Comparison of ENCODE assay signal across 11 mouse cellular contexts in the genomic region with DNA sequence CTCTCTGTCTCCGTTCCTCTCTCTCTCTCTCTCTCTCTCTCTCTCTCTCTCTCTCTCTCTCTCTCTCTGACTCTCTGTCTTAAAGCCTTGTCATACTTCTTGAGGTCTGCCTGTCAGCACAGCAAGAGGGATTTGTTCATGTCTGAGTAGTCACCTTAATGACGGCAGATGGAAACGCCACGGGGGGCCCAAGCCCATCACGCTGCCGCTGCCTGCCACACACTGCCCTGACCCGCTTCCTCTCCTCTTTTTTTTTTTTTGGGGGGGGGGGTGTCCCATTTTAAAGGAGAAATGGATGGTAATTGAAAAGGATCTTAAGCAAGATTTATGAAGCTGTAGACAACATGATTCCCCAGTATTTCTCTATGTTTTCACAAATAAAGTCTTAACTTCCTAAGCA.
DNase-seq lines count a peak whose midpoint lies in the region; ATAC-seq lines count a peak whose summit lies in the region.
"Had no signal": no experiment of that assay in that cellular context is flagged by ENCODE, and none has a peak within 500 bp of the region (broad histone marks: within the 10 kb centered on the region; RNA-seq: fewer than 3 reads in every experiment).

No protein-coding gene starts in this region.

- peak overlapping the region; percentile 53 for H3K4me3 ChIP-seq in hindbrain, embryonic 10.5 days
- H3K4me3 ChIP-seq in midbrain, embryonic 16.5 days (ENCODE audit: low read depth, low read length): no peak overlapping the region; the same call in 1 of the 2 replicates
- H3K4me3 ChIP-seq in heart, embryonic 12.5 days: no peak overlapping the region

- H3K27me3 ChIP-seq in hindbrain, embryonic 10.5 days (ENCODE audit: insufficient read depth, poor library complexity, severe bottlenecking): peaks cover 30% of the 10 kb centered on the region
- H3K27me3 ChIP-seq in midbrain, embryonic 16.5 days (ENCODE audit: control insufficient read depth, insufficient read depth, low read depth, low read length): no peaks in the 10 kb centered on the region; the same call in 1 of the 2 replicates
- peaks cover 17% of the 10 kb centered on the region; the same call in 1 of the 2 replicates for H3K27me3 ChIP-seq in heart, embryonic 12.5 days (replicated peaks)
- H3K27me3 ChIP-seq: limb, embryonic 15.5 days had no signal

- H3K9ac ChIP-seq in midbrain, embryonic 16.5 days (ENCODE audit: low read depth, low read length): no peak overlapping the region
- no peak overlapping the region for H3K9ac ChIP-seq in heart, embryonic 12.5 days
- H3K9ac ChIP-seq: kidney, embryonic 15.5 days; limb, embryonic 15.5 days had no signal

- H3K36me3 ChIP-seq in hindbrain, embryonic 10.5 days: no peaks in the 10 kb centered on the region
- no peaks in the 10 kb centered on the region for H3K36me3 ChIP-seq in midbrain, embryonic 16.5 days (ENCODE audit: control insufficient read depth, insufficient read depth, low read length)
- H3K36me3 ChIP-seq in heart, embryonic 12.5 days: no peaks in the 10 kb centered on the region
- H3K36me3 ChIP-seq: kidney, embryonic 15.5 days; limb, embryonic 15.5 days had no signal

- no peak overlapping the region for H3K27ac ChIP-seq in hindbrain, embryonic 10.5 days
- H3K27ac ChIP-seq in midbrain, embryonic 16.5 days (ENCODE audit: low read length): no peak overlapping the region
- no peak overlapping the region for H3K27ac ChIP-seq in heart, embryonic 12.5 days (ENCODE audit: poor library complexity, severe bottlenecking)
- H3K27ac ChIP-seq: kidney, embryonic 15.5 days; limb, embryonic 15.5 days had no signal

- peak; percentile 94 for DNase-seq in cerebellum, adult 11-12 months
- peak; percentile 27 for DNase-seq in embryo, embryonic 10.5 days (ENCODE audit: low spot score)
- peak; percentile 26 for DNase-seq in hindbrain, embryonic 10.5 days (ENCODE audit: low spot score)
- no peak for DNase-seq in left cerebral cortex, postnatal 10 days (ENCODE audit: extremely low spot score in 1 of 2, low spot score in 2 of 2)
- DNase-seq in urinary bladder, postnatal 14 days (ENCODE audit: low spot score): no peak
- DNase-seq in spleen, adult 12 weeks (ENCODE audit: low spot score): no peak
- DNase-seq: lung, postnatal 4 days had no signal

- peak; percentile 38 for ATAC-seq in midbrain, embryonic 16.5 days
- ATAC-seq in heart, embryonic 12.5 days (ENCODE audit: insufficient number of reproducible peaks, low FRiP score): no peak

- H3K4me2 ChIP-seq in midbrain, embryonic 16.5 days (ENCODE audit: low read length): peak overlapping the region; percentile 65
- H3K4me2 ChIP-seq in heart, embryonic 12.5 days: no peak overlapping the region

- 10% methylated on average over 7 of the region's 7 CpGs for WGBS in hindbrain, embryonic 10.5 days
- WGBS in midbrain, embryonic 16.5 days: 3% methylated on average over 7 of the region's 7 CpGs
- 21% methylated on average over 7 of the region's 7 CpGs for WGBS in heart, embryonic 12.5 days

- peaks cover 51% of the 10 kb centered on the region for H3K4me1 ChIP-seq in hindbrain, embryonic 10.5 days (replicated peaks)
- H3K4me1 ChIP-seq in midbrain, embryonic 16.5 days (ENCODE audit: control insufficient read depth, insufficient read depth, low read length): peaks cover 15% of the 10 kb centered on the region
- peaks cover 7% of the 10 kb centered on the region; the same call in 1 of the 2 replicates for H3K4me1 ChIP-seq in heart, embryonic 12.5 days (replicated peaks)

- H3K9me3 ChIP-seq in hindbrain, embryonic 10.5 days: peaks cover 2% of the 10 kb centered on the region
- peaks cover 3% of the 10 kb centered on the region; the same call in 1 of the 2 replicates for H3K9me3 ChIP-seq in midbrain, embryonic 16.5 days (replicated peaks; ENCODE audit: control insufficient read depth, low read length, poor library complexity, severe bottlenecking)
- H3K9me3 ChIP-seq in heart, embryonic 12.5 days (replicated peaks): peaks cover 1% of the 10 kb centered on the region; the same call in 1 of the 2 replicates
- H3K9me3 ChIP-seq: kidney, embryonic 15.5 days; limb, embryonic 15.5 days had no signal

- intact Hi-C loops in left cerebral cortex, postnatal 10 days (cut with DNase I): loop anchor here (10.0 kb wide), 2 partner anchors 860 to 940 kb away; no protein-coding TSS in a partner anchor

Comparison
In these comparisons a context has a peak if more than half of its experiments do, and no peak if none do; other contexts are left out.
1. DNase-seq: peak in cerebellum, adult 11-12 months (single experiment), embryo, embryonic 10.5 days (single experiment) and hindbrain, embryonic 10.5 days (single experiment); none in left cerebral cortex, postnatal 10 days (0 of 2), urinary bladder, postnatal 14 days (single experiment) and spleen, adult 12 weeks (single experiment).